Mouse (Mus musculus) testis, adult 2 months (tissue): Measurements from ENCODE around the gene Cfap61. TPM values are rescaled to one million over a fixed set of nuclear protein-coding genes. Genes with fewer than 3 reads are reported as not detected.

ENCODE experiments used
- H3K27ac ChIP-seq: fragments of 200-500 bp; 2 replicates; pipeline ENCODE4 v1.5.1; 2012; ENCODE audit warnings: low read depth, low read length; ENCODE audit not compliant: control insufficient read depth, insufficient read depth
- H3K27me3 ChIP-seq: fragments of 200-500 bp; 2 replicates; pipeline ENCODE4 v1.6.1; 2012; ENCODE audit warnings: mild to moderate bottlenecking, low read length, moderate library complexity; ENCODE audit not compliant: control insufficient read depth, insufficient read depth
- H3K36me3 ChIP-seq: fragments of 200-500 bp; 2 replicates; pipeline ENCODE4 v1.6.1; 2012; ENCODE audit warnings: mild to moderate bottlenecking, low read length; ENCODE audit not compliant: control insufficient read depth, insufficient read depth
- H3K4me1 ChIP-seq: fragments of 200-500 bp; 2 replicates; pipeline ENCODE4 v1.6.1; 2012; ENCODE audit warnings: low read length; ENCODE audit not compliant: control insufficient read depth, insufficient read depth
- H3K4me3 ChIP-seq: fragments of 200-500 bp; 2 replicates; pipeline ENCODE4 v1.5.1; 2012; ENCODE audit warnings: low read depth, mild to moderate bottlenecking, low read length, moderate library complexity, mixed read lengths; ENCODE audit not compliant: control insufficient read depth
- CTCF ChIP-seq: fragments of 200-500 bp; IDR thresholded peaks from 2 replicates; pipeline ENCODE4 v1.5.1; 2012; ENCODE audit warnings: low read depth, mild to moderate bottlenecking, inconsistent platforms, low read length, moderate library complexity; ENCODE audit not compliant: control insufficient read depth, insufficient read depth, insufficient replicate concordance
- POLR2A ChIP-seq: fragments of 200-500 bp; IDR thresholded peaks from 2 replicates; pipeline ENCODE4 v1.6.1; 2012; ENCODE audit warnings: low read depth, mild to moderate bottlenecking, inconsistent platforms, low read length, moderate library complexity; ENCODE audit not compliant: control insufficient read depth
- polyA plus RNA-seq: library from polyadenylated mRNA; depleted of rRNA; stranded (reverse); fragments of >200 nt; gene quantifications from 2 replicates; pipeline ENCODE4 v1.2.3, GENCODE M21; 2012

The Cfap61 gene
- polyA plus RNA-seq, 1 experiment: 83.5 TPM

DNA sequence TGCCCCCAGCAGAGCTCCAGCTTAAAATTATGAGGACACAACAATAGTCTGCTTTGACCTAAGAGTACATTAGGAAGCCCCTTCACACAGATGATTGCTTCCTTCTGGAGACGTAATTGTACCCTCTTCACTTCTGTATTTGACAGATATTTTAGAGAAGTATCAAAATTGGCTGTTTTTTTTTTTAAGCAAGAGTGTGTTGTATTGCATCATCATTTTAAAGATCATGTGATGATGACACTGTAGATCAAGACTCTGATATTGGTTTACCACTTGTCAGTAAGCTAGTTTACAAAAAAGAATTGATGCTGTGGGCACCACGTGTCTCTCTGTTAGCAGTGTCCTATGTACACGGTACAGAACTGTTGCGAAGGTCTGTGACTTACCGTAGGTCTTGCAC is 18.1 kb downstream of the Cfap61 start:
- H3K27ac ChIP-seq: no peak overlapping the region

GRCm38 (mm10) chr2:145955844-145956243 is 21.3 kb downstream of the Cfap61 start:
- no peaks in the 10 kb centered on the region for H3K27me3 ChIP-seq
- no peak overlapping the region for H3K4me3 ChIP-seq
- H3K27ac ChIP-seq: no peak overlapping the region
- TF ChIP-seq CTCF (no peak), POLR2A (no peak)
- H3K4me1 ChIP-seq: no peaks in the 10 kb centered on the region
- H3K36me3 ChIP-seq: no peaks in the 10 kb centered on the region

More for the DNA sequence above, 18.1 kb downstream of the Cfap61 start:
- H3K36me3 ChIP-seq: no peaks in the 10 kb centered on the region
- H3K27me3 ChIP-seq: no peaks in the 10 kb centered on the region
- TF ChIP-seq POLR2A (no peak), CTCF (no peak)
- no peaks in the 10 kb centered on the region for H3K4me1 ChIP-seq
- H3K4me3 ChIP-seq: no peak overlapping the region

GRCm38 (mm10) chr2:145956318-145956717 is 21.7 kb downstream of the Cfap61 start:
- Histone ChIP-seq H3K27me3 (no peaks in the 10 kb centered on the region), H3K27ac (no peak overlapping the region), H3K36me3 (no peaks in the 10 kb centered on the region), H3K4me3 (no peak overlapping the region), H3K4me1 (no peaks in the 10 kb centered on the region)
- TF ChIP-seq CTCF (no peak), POLR2A (no peak)

- no peak overlapping the region for H3K4me3 ChIP-seq
- no peak overlapping the region for H3K27ac ChIP-seq
- TF ChIP-seq POLR2A (no peak), CTCF (no peak)
- no peaks in the 10 kb centered on the region for H3K4me1 ChIP-seq
- no peaks in the 10 kb centered on the region for H3K27me3 ChIP-seq
- no peaks in the 10 kb centered on the region for H3K36me3 ChIP-seq
Observed at GRCm38 (mm10) chr2:145957450-145957849, 22.9 kb downstream of the Cfap61 start.

DNA sequence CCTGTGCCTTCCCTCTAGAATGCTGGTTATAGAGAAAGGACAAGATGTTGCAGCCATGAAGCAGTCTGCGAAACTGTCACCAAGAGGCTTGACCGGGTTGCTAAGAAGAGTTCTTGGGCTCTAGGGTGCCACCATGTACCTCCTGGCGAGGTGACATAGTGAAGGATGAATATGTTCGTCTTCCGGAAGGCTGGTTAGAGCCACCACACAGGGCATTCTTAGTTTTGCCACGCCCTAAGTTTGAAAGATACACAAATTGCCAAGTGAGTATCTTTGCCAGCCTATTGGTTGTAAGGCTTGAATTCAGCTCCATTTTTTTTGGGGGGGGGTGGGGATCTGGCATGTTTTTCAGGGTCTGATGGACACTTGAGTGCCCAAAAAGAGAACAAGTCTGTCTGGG is 23.5 kb downstream of the Cfap61 start:
- no peak for TF ChIP-seq CTCF
- TF ChIP-seq POLR2A: no peak
- no peak overlapping the region for H3K27ac ChIP-seq
- no peaks in the 10 kb centered on the region for H3K27me3 ChIP-seq
- no peak overlapping the region for H3K4me3 ChIP-seq
- H3K4me1 ChIP-seq: no peaks in the 10 kb centered on the region
- H3K36me3 ChIP-seq: no peaks in the 10 kb centered on the region

DNA sequence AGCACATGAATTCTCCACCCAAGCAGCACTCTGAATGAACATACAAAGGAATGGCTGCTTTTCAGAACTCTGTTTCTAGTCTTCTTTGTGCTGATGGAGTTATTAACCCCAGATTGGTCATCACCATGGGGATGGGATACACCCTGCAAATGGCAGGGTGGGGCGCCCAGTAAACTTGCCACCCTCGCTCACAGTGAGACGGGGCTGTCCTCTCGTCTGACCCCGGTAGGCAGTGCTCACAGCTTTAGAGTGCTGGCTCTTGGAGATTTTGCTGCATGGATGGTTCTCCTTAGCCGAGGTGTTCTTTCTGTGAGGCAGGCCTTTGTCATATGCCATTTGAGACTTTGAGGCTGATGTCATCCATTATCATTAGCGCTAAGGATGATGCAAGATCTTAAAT is 24.0 kb downstream of the Cfap61 start:
- TF ChIP-seq POLR2A (no peak), CTCF (no peak)
- H3K36me3 ChIP-seq: no peaks in the 10 kb centered on the region
- H3K27ac ChIP-seq: no peak overlapping the region
- H3K4me3 ChIP-seq: no peak overlapping the region
- no peaks in the 10 kb centered on the region for H3K27me3 ChIP-seq
- no peaks in the 10 kb centered on the region for H3K4me1 ChIP-seq

- no peak for TF ChIP-seq POLR2A
- no peak for TF ChIP-seq CTCF
- Histone ChIP-seq H3K27ac (no peak overlapping the region), H3K36me3 (no peaks in the 10 kb centered on the region), H3K4me1 (no peaks in the 10 kb centered on the region), H3K4me3 (no peak overlapping the region), H3K27me3 (no peaks in the 10 kb centered on the region)
Observed at GRCm38 (mm10) chr2:145961861-145962260, 27.3 kb downstream of the Cfap61 start.

DNA sequence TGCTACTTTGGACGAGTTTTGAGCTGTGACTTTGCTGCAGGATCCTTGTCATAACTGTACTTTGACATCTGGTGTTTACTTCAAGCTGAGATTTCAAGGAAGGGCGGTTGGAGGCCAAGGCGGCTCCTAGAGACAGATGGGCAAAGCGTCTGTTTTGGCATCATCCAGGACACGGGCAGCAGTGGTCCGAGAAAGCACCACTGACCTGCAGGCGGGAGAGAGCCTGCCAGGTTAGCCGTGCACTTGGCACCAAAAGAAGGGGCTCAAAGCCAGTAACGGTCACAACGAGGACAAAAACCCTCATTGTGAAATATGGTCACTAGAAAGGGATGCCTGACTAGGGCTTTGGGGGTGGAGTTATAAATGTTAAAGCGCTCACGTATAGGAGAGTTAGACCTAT is 36.2 kb downstream of the Cfap61 start:
- Histone ChIP-seq H3K27ac (no peak overlapping the region), H3K4me3 (no peak overlapping the region), H3K36me3 (no peaks in the 10 kb centered on the region), H3K27me3 (no peaks in the 10 kb centered on the region), H3K4me1 (no peaks in the 10 kb centered on the region)
- no peak for TF ChIP-seq POLR2A
- no peak for TF ChIP-seq CTCF
